Mouse (Mus musculus) gastrocnemius, adult 8-10 months (tissue): ENCODE data around the gene Anxa9. TPM values are rescaled to one million over a fixed set of nuclear protein-coding genes. Genes with fewer than 3 reads are reported as not detected.

ENCODE experiments used
- DNase-seq, 2 experiments: peaks; one replicate each; pipeline ENCODE4 v3.0.0; 2022; ENCODE audit warnings: low spot score in 2 of 2
- total RNA-seq, 4 experiments: library from RNA; stranded (reverse); gene quantifications; 2 replicates each; pipeline ENCODE4 v1.2.4; 2022

Anxa9 gene
- total RNA-seq, 4 experiments from 2014 or later = not detected

DNA sequence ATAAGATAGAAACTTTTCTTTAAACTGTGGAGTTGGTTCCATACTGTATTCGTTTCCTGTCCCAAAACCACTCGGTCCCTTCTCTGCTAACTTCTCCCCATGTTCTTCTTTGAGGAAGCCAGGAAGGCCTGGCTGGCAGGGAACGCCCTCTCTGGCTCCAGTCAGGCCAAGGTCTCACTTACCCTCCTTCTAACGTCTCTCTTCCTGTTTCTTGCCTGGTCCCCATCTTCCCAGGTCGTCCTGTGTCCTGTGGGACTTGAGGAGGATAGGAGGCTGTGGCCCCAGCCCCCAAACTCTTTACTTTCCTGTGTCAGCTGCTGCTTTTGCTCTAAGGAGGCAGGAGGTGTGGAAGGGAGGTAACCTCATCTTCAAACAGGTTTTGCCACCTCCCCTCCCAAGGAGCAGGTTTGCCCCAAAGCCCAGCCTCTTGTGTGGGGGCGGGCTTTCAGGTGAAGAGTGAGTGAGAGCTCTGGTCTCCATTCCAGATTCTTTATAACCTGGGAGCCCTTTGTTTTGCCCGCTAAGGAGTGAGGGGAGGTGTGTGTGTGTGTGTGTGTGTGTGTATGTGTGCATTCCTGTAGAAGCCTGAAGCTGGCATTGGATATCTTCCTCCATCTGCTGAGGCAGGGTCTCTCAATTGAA, 56.1 kb downstream of the Anxa9 start, which contains the start of gene Bnipl:
Gene Bnipl, minus strand, starts transcription at position 411 of the 642 bp plus-strand sequence.
- no peak for DNase-seq

GRCm38 (mm10) chr3:95250361-95250760, 56.6 kb downstream of the Anxa9 start:
- no peak for DNase-seq

DNA sequence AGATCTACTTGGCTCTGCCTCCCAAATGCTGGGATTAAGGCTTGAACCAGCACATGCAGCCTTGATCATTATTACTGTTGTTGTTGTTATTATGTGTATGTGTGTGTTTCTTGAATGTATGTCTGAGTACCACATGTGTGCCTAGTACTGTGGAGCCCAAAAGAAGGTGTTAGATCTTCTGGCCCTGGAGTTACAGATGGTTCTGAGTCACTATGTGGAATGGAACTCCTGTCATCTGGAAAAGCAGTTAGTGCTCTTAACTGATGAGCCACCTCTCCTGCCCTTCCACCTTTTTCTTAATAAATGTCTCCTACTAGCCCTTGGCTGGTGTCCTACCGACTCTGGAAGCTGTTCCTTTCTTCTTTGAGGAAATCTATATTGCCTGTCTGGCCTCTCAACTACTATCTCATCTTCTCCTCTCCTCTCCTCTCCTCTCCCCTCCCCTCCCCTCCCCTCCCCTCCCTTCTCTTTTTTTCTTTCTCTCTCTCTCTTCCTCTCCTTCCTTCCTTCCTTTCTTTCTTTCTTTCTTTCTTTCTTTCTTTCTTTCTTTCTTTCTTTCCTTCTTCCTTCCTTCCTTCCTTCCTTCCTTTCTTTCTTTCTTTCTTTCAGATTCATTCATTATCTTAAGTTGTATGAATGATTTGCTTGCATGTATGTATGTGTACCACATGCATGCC, 59.2 kb downstream of the Anxa9 start:
- DNase-seq = no peak

DNA sequence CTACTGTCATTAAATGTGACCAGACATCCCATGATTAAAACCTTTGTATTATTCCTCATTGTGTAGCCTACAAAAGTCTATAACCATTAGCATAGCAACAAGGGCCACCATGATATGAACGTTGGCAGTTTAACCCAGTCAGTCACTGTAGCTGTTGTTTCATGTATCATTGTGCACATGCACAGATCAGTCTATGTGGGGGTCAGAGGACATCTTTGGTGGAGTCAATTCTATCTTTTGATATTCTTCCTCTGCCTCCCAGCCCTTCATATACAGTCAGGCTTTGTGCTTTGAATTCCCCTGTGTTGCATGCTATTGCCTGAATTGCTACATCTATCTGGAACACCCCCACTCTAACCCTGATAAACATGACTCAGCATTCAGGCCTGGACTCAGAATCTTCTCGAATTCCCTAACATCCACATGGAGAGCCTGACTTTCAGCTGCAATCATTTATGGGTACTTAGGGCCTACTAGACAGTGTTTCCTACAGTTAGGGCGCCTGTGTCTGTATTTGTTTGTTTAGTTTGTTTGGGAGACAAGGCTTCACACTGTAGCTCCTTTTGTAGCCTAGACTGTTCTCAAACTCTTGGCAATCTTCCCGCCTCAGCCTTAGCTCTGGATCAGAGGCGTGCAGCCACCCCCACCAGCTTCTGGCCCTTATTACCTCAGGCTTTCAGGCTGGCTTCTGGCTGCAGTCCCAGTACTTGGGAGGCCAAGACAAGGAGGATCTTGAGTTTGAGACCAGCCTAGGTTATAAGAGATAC, 60.3 kb downstream of the Anxa9 start:
- DNase-seq = no peak

Other genes starting within 250 kb of the Anxa9 start
- 10 to 100 TPM; 21.9 to 27.6 (median 24.7) TPM for gene Pip5k1a, start 200.2 kb downstream of the Anxa9 start, total RNA-seq
- 10 to 100 TPM; 51.9 to 96.7 (median 73.1) TPM for gene Vps72, start 196.2 kb downstream of the Anxa9 start, total RNA-seq
- 100 to 1,000 TPM; 688 to 884 (median 752) TPM for gene Tmod4, start 182.7 kb downstream of the Anxa9 start, total RNA-seq
- 10 to 100 TPM; 24.9 to 37.2 (median 33.4) TPM for gene Scnm1, start 173.2 kb downstream of the Anxa9 start, total RNA-seq
- gene Lysmd1, start 173.1 kb downstream of the Anxa9 start, total RNA-seq = 1 to 10 TPM; 6.3 to 8.2 (median 7.3) TPM
- gene Tnfaip8l2, start 164.8 kb downstream of the Anxa9 start, total RNA-seq = under 1 TPM; 0.25 to 0.35 (median 0.29) TPM
- gene Sema6c, start 146.7 kb downstream of the Anxa9 start, total RNA-seq = 10 to 100 TPM; 67.3 to 91.3 (median 87.4) TPM
- 1 to 10 TPM; 7.2 to 9.1 (median 7.6) TPM for gene Gabpb2, start 89.3 kb downstream of the Anxa9 start, total RNA-seq
- gene Cdc42se1, start 78.4 kb downstream of the Anxa9 start, total RNA-seq = 10 to 100 TPM; 13.7 to 18.3 (median 15.0) TPM
- 100 to 1,000 TPM in 1 of 4 experiments, 10 to 100 TPM in 3; 69.6 to 108 (median 87.4) TPM for gene Mllt11, start 75.0 kb downstream of the Anxa9 start, total RNA-seq
- gene Gm128, start 65.6 kb downstream of the Anxa9 start, total RNA-seq = not detected
- gene Bnipl, start 56.0 kb downstream of the Anxa9 start, total RNA-seq = not detected
- gene Mindy1, start 25.8 kb downstream of the Anxa9 start, total RNA-seq = 10 to 100 TPM; 25.4 to 29.7 (median 27.8) TPM
- gene Prune1, start 25.1 kb downstream of the Anxa9 start, total RNA-seq = 10 to 100 TPM; 47.7 to 58.8 (median 53.5) TPM
- gene Cers2, start 7.6 kb upstream of the Anxa9 start, total RNA-seq = 10 to 100 TPM; 13.1 to 16.7 (median 15.3) TPM
- 10 to 100 TPM in 2 of 4 experiments, 1 to 10 TPM in 2; 8.4 to 10.7 (median 10.1) TPM for gene Setdb1, start 50.0 kb upstream of the Anxa9 start, total RNA-seq
- under 1 TPM in 1 of 4 experiments, not detected in 3; 0.92 TPM for gene 4930558C23Rik, start 95.7 kb upstream of the Anxa9 start, total RNA-seq
- 10 to 100 TPM; 45.0 to 51.9 (median 46.6) TPM for gene Arnt, start 127.2 kb upstream of the Anxa9 start, total RNA-seq
- 1 to 10 TPM; 1.5 to 5.8 (median 3.1) TPM for gene Ctsk, start 192.1 kb upstream of the Anxa9 start, total RNA-seq
- gene Ctss, start 219.6 kb upstream of the Anxa9 start, total RNA-seq = 1 to 10 TPM in 2 of 4 experiments, under 1 TPM in 2; 0.61 to 3.8 (median 2.0) TPM